Mouse (Mus musculus): Measurements from ENCODE around the gene Hist1h2aa. TPM values are rescaled to one million over a fixed set of nuclear protein-coding genes. Genes with fewer than 3 reads are reported as not detected.

Hist1h2aa gene
- total RNA-seq, 2 experiments from 2014 or later = not detected

GRCm38 (mm10) chr13:23940291-23940690 lies 6.0 kb downstream of the Hist1h2aa start:
- DNase-seq = no peak
- intact Hi-C loops (cut with DNase I) = no loop called here

- DNase-seq = no peak
- intact Hi-C loops (cut with DNase I) = no loop called here
These were observed 8.6 kb downstream of the Hist1h2aa start for GRCm38 (mm10) chr13:23942861-23943260.

GRCm38 (mm10) chr13:23946254-23946653 lies 12.0 kb downstream of the Hist1h2aa start:
- intact Hi-C loops (cut with DNase I) = no loop called here
- no peak for DNase-seq

GRCm38 (mm10) chr13:23949484-23950246 lies 15.4 kb downstream of the Hist1h2aa start:
- intact Hi-C loops (cut with DNase I) = loop anchor here (2.0 kb wide), 1 partner anchor 117 kb away; no protein-coding TSS in a partner anchor
- no peak for DNase-seq

GRCm38 (mm10) chr13:23950928-23951327 lies 16.7 kb downstream of the Hist1h2aa start:
- intact Hi-C loops (cut with DNase I) = loop anchor here (2.0 kb wide), 1 partner anchor 118 kb away; no protein-coding TSS in a partner anchor
- DNase-seq = no peak

GRCm38 (mm10) chr13:23959776-23960175 lies 25.5 kb downstream of the Hist1h2aa start:
- intact Hi-C loops (cut with DNase I) = no loop called here
- no peak for DNase-seq

GRCm38 (mm10) chr13:23964909-23965308 lies 30.6 kb downstream of the Hist1h2aa start:
- no peak for DNase-seq
- intact Hi-C loops (cut with DNase I) = no loop called here

- no peak for DNase-seq
- intact Hi-C loops (cut with DNase I) = no loop called here
These were observed 37.6 kb downstream of the Hist1h2aa start for GRCm38 (mm10) chr13:23971870-23972269.

- no peak for DNase-seq
- intact Hi-C loops (cut with DNase I) = no loop called here
These were observed 38.0 kb downstream of the Hist1h2aa start for GRCm38 (mm10) chr13:23972271-23972670.

Small RNAs within 50 kb of the gene (microRNA-seq; reads per million reads assigned to microRNA genes)
- gene Gm44344 = 0 reads per million in 2 experiments

Other genes with a start within 250 kb of the Hist1h2aa start
- gene Hist1h1t, start 238.6 kb upstream of the Hist1h2aa start, total RNA-seq (2021) = not detected
- gene Hist1h4c, start 236.0 kb upstream of the Hist1h2aa start, total RNA-seq (2021) = 10 to 100 TPM; 62.8 to 75.7 TPM
- gene Hfe, start 223.6 kb upstream of the Hist1h2aa start, total RNA-seq (2021) = 10 to 100 TPM; 17.6 to 27.0 TPM
- gene Hist1h1c, start 195.7 kb upstream of the Hist1h2aa start, total RNA-seq (2021) = 100 to 1,000 TPM; 188 to 225 TPM
- 1 to 10 TPM; 4.5 to 4.6 TPM for gene Hist1h3c, start 188.9 kb upstream of the Hist1h2aa start, total RNA-seq (2021)
- gene Hist1h2bb, start 187.7 kb upstream of the Hist1h2aa start, total RNA-seq (2021) = 1 to 10 TPM; 5.1 to 7.0 TPM
- 10 to 100 TPM in 1 of 2 experiments, 1 to 10 TPM in 1; 9.4 to 10.3 TPM for gene Hist1h2ab, start 183.3 kb upstream of the Hist1h2aa start, total RNA-seq (2021)
- gene Hist1h3b, start 182.2 kb upstream of the Hist1h2aa start, total RNA-seq (2021) = 10 to 100 TPM; 14.2 to 14.3 TPM
- 1 to 10 TPM; 5.8 to 8.4 TPM for gene Hist1h4b, start 177.4 kb upstream of the Hist1h2aa start, total RNA-seq (2021)
- gene Hist1h4a, start 173.2 kb upstream of the Hist1h2aa start, total RNA-seq (2021) = 1 to 10 TPM; 6.4 to 7.2 TPM
- 10 to 100 TPM in 1 of 2 experiments, 1 to 10 TPM in 1; 9.9 to 14.4 TPM for gene Hist1h3a, start 172.1 kb upstream of the Hist1h2aa start, total RNA-seq (2021)
- 1 to 10 TPM; 5.6 to 7.4 TPM for gene Hist1h1a, start 170.8 kb upstream of the Hist1h2aa start, total RNA-seq (2021)
- gene Trim38, start 164.5 kb upstream of the Hist1h2aa start, total RNA-seq (2021) = not detected
- gene Slc17a2, start 127.5 kb upstream of the Hist1h2aa start, total RNA-seq (2021) = not detected
- not detected for gene Slc17a3, start 95.0 kb upstream of the Hist1h2aa start, total RNA-seq (2021)
- gene Slc17a1, start 66.7 kb upstream of the Hist1h2aa start, total RNA-seq (2021) = not detected
- gene Slc17a4, start 19.5 kb upstream of the Hist1h2aa start, total RNA-seq (2021) = not detected
- not detected for gene Hist1h2ba, start 306 bp upstream of the Hist1h2aa start, total RNA-seq (2021)
- not detected for gene Scgn, start 56.8 kb downstream of the Hist1h2aa start, total RNA-seq (2021)